Mouse (Mus musculus): ENCODE data around the gene Tsc22d1.

The Tsc22d1 gene

GRCm38 (mm10) chr14:76483701-76484100, 68.9 kb downstream of the Tsc22d1 start:
- in situ Hi-C loops (cut with MboI, MseI), result loop anchor here (5.0 kb wide), 1 partner anchor 539 kb away; no protein-coding TSS in a partner anchor

- in situ Hi-C loops (cut with MboI, MseI), result no loop called here
Observed at GRCm38 (mm10) chr14:76487609-76488008, 72.8 kb downstream of the Tsc22d1 start.

GRCm38 (mm10) chr14:76488101-76489044, 73.6 kb downstream of the Tsc22d1 start:
- in situ Hi-C loops (cut with MboI, MseI), result no loop called here

GRCm38 (mm10) chr14:76489128-76489527, 74.4 kb downstream of the Tsc22d1 start:
- in situ Hi-C loops (cut with MboI, MseI), result no loop called here

- in situ Hi-C loops (cut with MboI, MseI), result no loop called here
Observed at GRCm38 (mm10) chr14:76495022-76495421, 80.3 kb downstream of the Tsc22d1 start.

- in situ Hi-C loops (cut with MboI, MseI), result no loop called here
Observed at GRCm38 (mm10) chr14:76497187-76497586, 82.4 kb downstream of the Tsc22d1 start.

GRCm38 (mm10) chr14:76498210-76498609, 83.4 kb downstream of the Tsc22d1 start:
- in situ Hi-C loops (cut with MboI, MseI), result no loop called here

- in situ Hi-C loops (cut with MboI, MseI), result no loop called here
Observed at GRCm38 (mm10) chr14:76499492-76499891, 84.7 kb downstream of the Tsc22d1 start.

GRCm38 (mm10) chr14:76500036-76500435, 85.3 kb downstream of the Tsc22d1 start:
- in situ Hi-C loops (cut with MboI, MseI), result loop anchor here (5.0 kb wide), 2 partner anchors 372 to 507 kb away; no protein-coding TSS in a partner anchor

- in situ Hi-C loops (cut with MboI, MseI), result loop anchor here (5.0 kb wide), 2 partner anchors 369 to 504 kb away; no protein-coding TSS in a partner anchor
Observed at GRCm38 (mm10) chr14:76503231-76503851, 88.6 kb downstream of the Tsc22d1 start.

- in situ Hi-C loops (cut with MboI, MseI), result loop anchor here (5.0 kb wide), 2 partner anchors 368 to 503 kb away; no protein-coding TSS in a partner anchor
Observed at GRCm38 (mm10) chr14:76504121-76504737, 89.5 kb downstream of the Tsc22d1 start.

- in situ Hi-C loops (cut with MboI, MseI), result no loop called here
Observed at GRCm38 (mm10) chr14:76505101-76505438, 90.3 kb downstream of the Tsc22d1 start.

GRCm38 (mm10) chr14:76505439-76506220, 90.9 kb downstream of the Tsc22d1 start:
- in situ Hi-C loops (cut with MboI, MseI), result no loop called here

- in situ Hi-C loops (cut with MboI, MseI), result no loop called here
Observed at GRCm38 (mm10) chr14:76506425-76507205, 91.9 kb downstream of the Tsc22d1 start.

- in situ Hi-C loops (cut with MboI, MseI), result no loop called here
Observed at GRCm38 (mm10) chr14:76507357-76507756, 92.6 kb downstream of the Tsc22d1 start.

GRCm38 (mm10) chr14:76507804-76508500, 93.2 kb downstream of the Tsc22d1 start:
- in situ Hi-C loops (cut with MboI, MseI), result no loop called here

GRCm38 (mm10) chr14:76508701-76509100, 93.9 kb downstream of the Tsc22d1 start:
- in situ Hi-C loops (cut with MboI, MseI), result no loop called here

- in situ Hi-C loops (cut with MboI, MseI), result no loop called here
Observed at GRCm38 (mm10) chr14:76511971-76512370, 97.2 kb downstream of the Tsc22d1 start.

GRCm38 (mm10) chr14:76513395-76514049, 98.8 kb downstream of the Tsc22d1 start:
- in situ Hi-C loops (cut with MboI, MseI), result no loop called here

All from T-helper 2 cell (primary cell).